Mouse (Mus musculus) kidney, embryonic 15.5 days (tissue): Measurements from ENCODE around the gene C1qtnf5. TPM values are rescaled to one million over a fixed set of nuclear protein-coding genes. Genes with fewer than 3 reads are reported as not detected.

Source experiments
- ATAC-seq: fragments of 200-750 bp; cut with Nextera tagmentation; replicated peaks from 2 replicates; pipeline ENCODE4 v1.8.0; 2017; ENCODE audit warnings: moderate TSS enrichment; ENCODE audit not compliant: low FRiP score
- H3K27ac ChIP-seq: fragments of 300-500 bp; sonication (generic); 2 replicates; pipeline ENCODE4 v1.5.1; 2015; ENCODE audit warnings: mild to moderate bottlenecking, inconsistent platforms
- H3K27me3 ChIP-seq: fragments of 300-500 bp; sonication (generic); 2 replicates; pipeline ENCODE4 v1.6.1; 2015; ENCODE audit warnings: inconsistent platforms
- H3K36me3 ChIP-seq: fragments of 300-500 bp; sonication (generic); 2 replicates; pipeline ENCODE4 v1.6.1; 2015; ENCODE audit warnings: inconsistent platforms
- H3K4me1 ChIP-seq: fragments of 300-500 bp; sonication (generic); 2 replicates; pipeline ENCODE4 v1.6.1; 2015; ENCODE audit warnings: inconsistent platforms
- H3K4me2 ChIP-seq: fragments of 300-500 bp; sonication (generic); 2 replicates; pipeline ENCODE4 v1.6.1; 2015; ENCODE audit warnings: moderate library complexity, mild to moderate bottlenecking, inconsistent platforms
- H3K4me3 ChIP-seq: fragments of 300-500 bp; sonication (generic); replicated peaks from 2 replicates; pipeline ENCODE4 v1.5.1; 2015; ENCODE audit warnings: mild to moderate bottlenecking, inconsistent platforms
- H3K9ac ChIP-seq: fragments of 300-500 bp; sonication (generic); 2 replicates; pipeline ENCODE4 v1.6.1; 2015; ENCODE audit warnings: mild to moderate bottlenecking, inconsistent platforms
- H3K9me3 ChIP-seq: fragments of 300-500 bp; sonication (generic); replicated peaks from 2 replicates; pipeline ENCODE4 v1.6.1; 2016; ENCODE audit warnings: inconsistent platforms
- WGBS: fragments of 180-500 bp; shearing (Covaris S2); methylation state at CpG from one replicate; pipeline ENCODE4 v1.1.7; 2015; ENCODE audit warnings: mixed read lengths; 5-methylcytosine and 5-hydroxymethylcytosine counted together
- polyA plus RNA-seq: library from polyadenylated mRNA; unstranded; fragments of >200 nt; fragmentation: Nextera tagmentation; extraction: Ambion mirVana; gene quantifications from 2 replicates; pipeline ENCODE4 v1.2.1, GENCODE M21; 2015

The C1qtnf5 gene
- polyA plus RNA-seq, 1 experiment from 2014 or later: 4.5 TPM

DNA sequence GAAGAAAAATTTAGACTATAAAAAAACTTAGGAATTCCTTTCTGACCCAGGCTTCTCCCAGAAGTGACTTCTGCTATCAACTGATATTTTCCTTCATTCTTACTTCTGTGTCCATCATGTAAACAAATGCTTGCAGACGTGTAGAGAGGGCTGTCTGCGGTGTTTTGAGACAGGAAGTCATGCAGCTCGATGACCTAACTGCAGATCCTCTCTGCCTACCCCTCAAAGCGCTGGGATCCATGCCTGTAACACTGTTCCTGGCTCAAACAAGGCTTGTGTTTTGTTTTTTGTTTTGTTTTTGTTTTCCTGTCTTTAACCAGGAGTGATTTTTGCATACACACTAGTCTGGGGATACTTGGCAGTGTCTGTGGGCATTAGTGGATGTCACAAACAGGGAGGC lies 30.8 kb downstream of the C1qtnf5 start:
- H3K4me3 ChIP-seq: no peak overlapping the region
- H3K27me3 ChIP-seq: peaks cover 6% of the 10 kb centered on the region
- H3K9ac ChIP-seq: no peak overlapping the region
- no peaks in the 10 kb centered on the region for H3K9me3 ChIP-seq
- peaks cover 58% of the 10 kb centered on the region for H3K36me3 ChIP-seq
- H3K4me2 ChIP-seq: no peak overlapping the region
- no peak for ATAC-seq
- peaks cover 45% of the 10 kb centered on the region for H3K4me1 ChIP-seq
- H3K27ac ChIP-seq: 0 out of 2 replicates have a peak overlapping the region, but pooled peaks have one; percentile 38
- WGBS: 53% methylated on average over 4 of the region's 4 CpGs

DNA sequence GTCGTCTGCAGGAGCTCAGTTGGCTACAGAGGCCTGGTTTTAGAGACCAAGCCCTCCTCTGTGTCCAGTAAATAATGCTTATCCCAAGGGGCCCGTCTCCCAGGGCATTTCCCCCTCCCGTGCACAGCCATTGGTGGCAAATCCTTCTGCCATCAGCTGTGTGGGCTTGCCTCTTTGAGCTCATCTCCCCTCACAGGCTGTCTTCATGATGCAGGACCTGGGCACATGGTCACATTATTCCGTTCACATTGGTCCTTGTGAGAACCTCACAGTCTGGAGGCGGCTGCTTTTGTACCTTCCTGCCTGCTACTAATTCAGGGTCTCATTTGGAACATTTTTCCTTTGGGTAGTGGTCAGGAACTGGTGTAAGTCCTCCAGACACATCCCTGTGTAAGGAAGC lies 34.9 kb downstream of the C1qtnf5 start:
- Histone ChIP-seq H3K4me1 (peaks cover 18% of the 10 kb centered on the region), H3K36me3 (peaks cover 83% of the 10 kb centered on the region)

DNA sequence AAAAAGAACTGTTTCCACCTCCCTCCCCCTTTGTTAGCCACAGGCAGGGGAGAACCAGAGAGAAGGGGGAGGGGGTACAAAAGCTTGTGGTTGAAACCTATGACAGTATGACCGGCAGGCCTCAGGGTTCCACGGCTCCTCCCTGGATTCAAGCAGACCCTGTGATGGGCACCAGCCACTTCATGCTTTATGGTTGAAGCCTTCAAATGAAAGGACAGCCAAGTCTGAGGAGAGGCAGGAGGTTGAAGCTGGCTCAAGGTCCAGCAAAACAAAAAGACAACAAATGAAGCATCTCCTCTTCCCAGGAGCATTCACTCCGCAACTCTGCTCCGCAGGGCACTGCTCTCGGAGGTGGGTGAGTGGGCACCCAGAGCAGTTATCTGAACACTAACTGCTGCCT lies 36.4 kb downstream of the C1qtnf5 start:
- Histone ChIP-seq H3K9ac (no peak overlapping the region), H3K27me3 (no peaks in the 10 kb centered on the region), H3K36me3 (peaks cover 84% of the 10 kb centered on the region), H3K9me3 (no peaks in the 10 kb centered on the region), H3K4me2 (no peak overlapping the region), H3K4me3 (no peak overlapping the region), H3K27ac (0 out of 2 replicates have a peak overlapping the region, but pooled peaks have one; percentile 58), H3K4me1 (peaks cover 13% of the 10 kb centered on the region)
- no peak for ATAC-seq
- 73% methylated on average over 5 of the region's 5 CpGs for WGBS

More for the DNA sequence above, 34.9 kb downstream of the C1qtnf5 start:
- Histone ChIP-seq H3K4me3 (no peak overlapping the region), H3K9ac (no peak overlapping the region), H3K9me3 (no peaks in the 10 kb centered on the region), H3K27me3 (no peaks in the 10 kb centered on the region), H3K27ac (no peak overlapping the region), H3K4me2 (no peak overlapping the region)
- WGBS: 65% methylated on average over 5 of the region's 5 CpGs
- ATAC-seq: no peak

DNA sequence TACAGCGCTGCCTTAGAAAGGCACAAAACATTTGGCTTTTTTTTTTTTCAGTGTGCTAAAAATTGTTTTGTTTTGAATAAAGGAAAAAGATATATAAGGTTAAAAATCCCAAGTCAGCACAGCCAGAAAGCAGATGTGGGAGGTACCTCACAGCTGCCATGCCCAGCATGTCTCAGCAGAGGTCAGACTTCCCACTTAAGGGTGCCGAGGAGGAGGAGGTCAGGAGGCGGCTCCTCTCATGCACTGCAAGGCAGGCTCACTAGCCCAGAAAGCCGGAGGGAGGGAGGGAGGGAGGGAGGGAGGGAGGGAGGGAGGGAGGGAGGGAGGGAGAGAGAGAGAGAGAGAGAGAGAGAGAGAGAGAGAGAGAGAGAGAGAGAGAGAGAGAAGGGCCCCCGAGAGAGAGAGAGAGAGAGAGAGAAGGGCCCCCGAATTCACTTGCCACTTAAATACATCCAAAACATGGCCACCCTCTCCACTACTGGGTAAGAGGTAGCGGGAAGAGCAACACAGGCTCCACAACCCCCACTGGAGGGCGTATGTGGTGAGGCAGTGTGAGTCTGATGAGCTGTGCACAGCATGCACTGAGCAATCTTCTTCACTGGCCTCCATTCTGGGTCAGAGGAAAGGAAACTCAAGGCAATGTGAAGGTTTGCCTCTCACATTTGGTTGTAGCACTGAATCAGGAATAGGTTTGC lies 37.1 kb downstream of the C1qtnf5 start:
- Histone ChIP-seq H3K4me2 (no peak overlapping the region), H3K27ac (peak overlapping the region; percentile 74), H3K9ac (no peak overlapping the region), H3K4me3 (no peak overlapping the region), H3K9me3 (no peaks in the 10 kb centered on the region), H3K4me1 (peaks cover 13% of the 10 kb centered on the region), H3K36me3 (peaks cover 84% of the 10 kb centered on the region), H3K27me3 (no peaks in the 10 kb centered on the region)
- ATAC-seq: 0 out of 2 replicates have a peak, but pooled peaks have one; percentile 67
- 31% methylated on average over 7 of the region's 8 CpGs for whole genome bisulfite sequencing

DNA sequence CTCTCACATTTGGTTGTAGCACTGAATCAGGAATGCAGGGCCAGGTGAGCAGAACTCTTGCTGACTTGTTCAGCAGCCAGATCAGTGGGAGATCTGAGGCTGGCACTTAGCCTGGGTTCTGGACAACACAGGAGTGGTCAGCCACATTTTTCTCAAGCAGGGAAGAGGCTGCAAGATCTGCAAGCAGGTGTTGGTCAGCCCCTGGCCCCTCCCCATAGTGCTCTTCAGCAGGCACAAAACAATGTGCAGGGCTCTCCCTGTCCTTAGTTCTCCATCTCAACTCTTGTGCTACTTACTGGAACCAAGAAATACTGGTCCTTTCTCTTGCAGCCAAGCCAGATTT lies 37.6 kb downstream of the C1qtnf5 start:
- no peak overlapping the region for H3K9ac ChIP-seq
- no peak overlapping the region for H3K4me2 ChIP-seq
- ATAC-seq: no peak
- no peaks in the 10 kb centered on the region for H3K27me3 ChIP-seq
- H3K4me3 ChIP-seq: no peak overlapping the region
- peak overlapping the region; percentile 74 for H3K27ac ChIP-seq
- no peaks in the 10 kb centered on the region for H3K9me3 ChIP-seq
- peaks cover 84% of the 10 kb centered on the region for H3K36me3 ChIP-seq
- peaks cover 13% of the 10 kb centered on the region for H3K4me1 ChIP-seq

DNA sequence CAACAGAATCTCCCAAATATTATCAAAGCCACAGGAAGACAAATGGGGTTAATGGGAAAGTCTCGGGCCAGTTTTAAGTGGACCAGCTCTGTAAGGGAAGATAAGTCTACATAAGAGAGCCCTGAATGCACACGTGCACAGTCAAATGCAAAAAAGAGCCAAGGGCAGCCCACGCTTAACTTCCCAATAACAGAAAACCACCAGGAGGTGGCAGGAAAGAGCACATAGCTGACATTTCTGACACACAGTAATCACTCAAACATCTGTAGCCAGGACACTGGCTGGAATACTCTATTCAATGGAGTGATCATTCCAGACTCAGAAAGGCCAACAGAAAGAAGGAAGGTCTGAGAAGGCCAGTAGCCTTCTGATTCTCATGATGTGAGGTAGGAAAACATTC lies 40.2 kb downstream of the C1qtnf5 start:
- no peaks in the 10 kb centered on the region for H3K9me3 ChIP-seq
- no peak overlapping the region for H3K4me3 ChIP-seq
- H3K36me3 ChIP-seq: peaks cover 84% of the 10 kb centered on the region
- no peak overlapping the region for H3K9ac ChIP-seq
- H3K4me2 ChIP-seq: no peak overlapping the region
- ATAC-seq: no peak
- peaks cover 13% of the 10 kb centered on the region for H3K4me1 ChIP-seq
- H3K27me3 ChIP-seq: no peaks in the 10 kb centered on the region
- WGBS: 66% methylated on average over 3 of the region's 3 CpGs
- H3K27ac ChIP-seq: no peak overlapping the region

Other genes with a start within 250 kb of the C1qtnf5 start
- 9.6 and 10.2 TPM in 2 replicates for gene Thy1, start 63.9 kb upstream of the C1qtnf5 start, polyA plus RNA-seq
- 31.9 and 36.8 TPM in 2 replicates for gene Usp2, start 40.2 kb upstream of the C1qtnf5 start, polyA plus RNA-seq
- gene Mfrp, start 5.5 kb upstream of the C1qtnf5 start, polyA plus RNA-seq: 0.13 TPM in 1 of 2 replicates, not detected in the other
- gene Gm49380, start 6.3 kb downstream of the C1qtnf5 start, polyA plus RNA-seq: 0.17 and 0.21 TPM in 2 replicates
- 70.9 and 78.3 TPM in 2 replicates for gene Rnf26, start 6.3 kb downstream of the C1qtnf5 start, polyA plus RNA-seq
- 44.2 and 47.0 TPM in 2 replicates for gene Mcam, start 27.2 kb downstream of the C1qtnf5 start, polyA plus RNA-seq
- gene Cbl, start 126.8 kb downstream of the C1qtnf5 start, polyA plus RNA-seq: 18.6 and 22.9 TPM in 2 replicates
- gene Ccdc153, start 133.4 kb downstream of the C1qtnf5 start, polyA plus RNA-seq: not detected in 2 replicates
- 7.8 and 8.5 TPM in 2 replicates for gene Pdzd3, start 144.2 kb downstream of the C1qtnf5 start, polyA plus RNA-seq
- 6.5 and 7.9 TPM in 2 replicates for gene Nlrx1, start 161.4 kb downstream of the C1qtnf5 start, polyA plus RNA-seq
- gene Abcg4, start 181.4 kb downstream of the C1qtnf5 start, polyA plus RNA-seq: 2.5 and 3.4 TPM in 2 replicates
- gene Hinfp, start 198.4 kb downstream of the C1qtnf5 start, polyA plus RNA-seq: 27.1 and 27.9 TPM in 2 replicates
- 6.6 and 8.8 TPM in 2 replicates for gene C2cd2l, start 213.0 kb downstream of the C1qtnf5 start, polyA plus RNA-seq
- gene Dpagt1, start 218.8 kb downstream of the C1qtnf5 start, polyA plus RNA-seq: 41.7 and 46.7 TPM in 2 replicates
- gene H2afx, start 227.4 kb downstream of the C1qtnf5 start, polyA plus RNA-seq: 390 and 426 TPM in 2 replicates
- gene Hmbs, start 237.0 kb downstream of the C1qtnf5 start, polyA plus RNA-seq: 126 and 145 TPM in 2 replicates